Mouse (Mus musculus) midbrain, postnatal 0 days (tissue): ENCODE measurements around the gene Ccsap. TPM values are rescaled to one million over a fixed set of nuclear protein-coding genes. Genes with fewer than 3 reads are reported as not detected.

Source experiments
- ATAC-seq: fragments of 200-750 bp; cut with Nextera tagmentation; 2 replicates; pipeline ENCODE4 v1.8.0; 2017; ENCODE audit warnings: moderate number of reproducible peaks, mild to moderate bottlenecking, moderate TSS enrichment, moderate library complexity; ENCODE audit not compliant: low FRiP score
- DNase-seq: peaks from one replicate; pipeline ENCODE4 v3.0.0-alpha.2; 2015; ENCODE audit warnings: low spot score
- H3K27ac ChIP-seq: fragments of 300-500 bp; sonication (generic); 2 replicates; pipeline ENCODE4 v1.5.1; 2014; ENCODE audit warnings: low read depth, mild to moderate bottlenecking, low read length, mixed read lengths
- H3K27me3 ChIP-seq: fragments of 300-500 bp; sonication (generic); 2 replicates; pipeline ENCODE4 v1.6.1; 2014; ENCODE audit warnings: low read length, control low read depth, mixed read lengths; ENCODE audit not compliant: insufficient read depth
- H3K36me3 ChIP-seq: fragments of 300-500 bp; sonication (generic); 2 replicates; pipeline ENCODE4 v1.6.1; 2014; ENCODE audit warnings: low read length, control low read depth, mixed read lengths; ENCODE audit not compliant: insufficient read depth
- H3K4me1 ChIP-seq: fragments of 300-500 bp; sonication (generic); 2 replicates; pipeline ENCODE4 v1.6.1; 2014; ENCODE audit warnings: mild to moderate bottlenecking, control low read depth, antibody characterized with exemption, low read length, mixed read lengths; ENCODE audit not compliant: insufficient read depth
- H3K4me2 ChIP-seq: fragments of 300-500 bp; sonication (generic); 2 replicates; pipeline ENCODE4 v1.6.1; 2014; ENCODE audit warnings: low read depth, mild to moderate bottlenecking, low read length, mixed read lengths; ENCODE audit not compliant: poor library complexity, severe bottlenecking
- H3K4me3 ChIP-seq: fragments of 300-500 bp; sonication (generic); 2 replicates; pipeline ENCODE4 v1.5.1; 2014; ENCODE audit warnings: low read depth, mild to moderate bottlenecking, low read length, moderate library complexity
- H3K9ac ChIP-seq: fragments of 300-500 bp; sonication (generic); replicated peaks from 2 replicates; pipeline ENCODE4 v1.6.1; 2014; ENCODE audit warnings: mild to moderate bottlenecking, low read length, moderate library complexity, mixed read lengths; ENCODE audit not compliant: poor library complexity, severe bottlenecking
- H3K9me3 ChIP-seq: fragments of 300-500 bp; sonication (generic); 2 replicates; pipeline ENCODE4 v1.6.1; 2016; ENCODE audit warnings: low read length, control low read depth
- CTCF ChIP-seq: IDR thresholded peaks from 2 replicates; pipeline ENCODE4 v1.5.1; 2016; ENCODE audit warnings: antibody characterized with exemption, mild to moderate bottlenecking
- WGBS: fragments of 180-500 bp; shearing (Covaris S2); extraction: QIAGEN DNeasy Blood & Tissue Kit; methylation state at CpG from one replicate; pipeline ENCODE4 v1.1.7; 2014; 5-methylcytosine and 5-hydroxymethylcytosine counted together
- polyA plus RNA-seq: library from polyadenylated mRNA; unstranded; fragments of >200 nt; fragmentation: Nextera tagmentation; extraction: Ambion mirVana; gene quantifications from 2 replicates; pipeline ENCODE4 v1.2.1, GENCODE M21; 2015
- total RNA-seq: library from RNA; depleted of rRNA; stranded (reverse); fragments of >200 nt; gene quantifications from 2 replicates; pipeline ENCODE4 v1.2.3, GENCODE M21; 2014

The Ccsap gene
- total and polyA plus RNA-seq, 2 experiments from 2014 or later: 5.5 to 9.9 TPM

DNA sequence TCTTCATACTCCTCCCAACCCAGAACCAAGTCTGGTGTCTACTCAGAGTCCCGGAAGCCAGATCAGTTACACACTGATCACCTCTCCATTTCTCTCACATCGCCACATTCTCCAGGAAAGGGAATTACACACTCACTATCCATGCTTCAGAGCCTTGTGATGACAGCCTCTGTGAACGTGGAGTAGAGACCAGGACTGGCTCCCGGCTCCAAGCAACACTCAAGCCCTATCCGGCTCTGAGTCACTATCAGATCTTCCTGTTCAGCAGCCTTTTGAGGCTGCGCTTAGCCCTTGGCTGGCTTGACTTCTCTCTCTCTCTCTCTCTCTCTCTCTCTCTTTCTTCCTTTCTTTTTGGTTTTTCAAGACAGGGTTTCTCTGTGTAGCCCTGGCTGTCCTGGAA is 13.4 kb upstream of the Ccsap start:
- no peaks in the 10 kb centered on the region for H3K9me3 ChIP-seq

GRCm38 (mm10) chr8:123872048-123872447 is 12.0 kb upstream of the Ccsap start:
- Histone ChIP-seq H3K4me3 (no peak overlapping the region), H3K4me2 (no peak overlapping the region), H3K27ac (no peak overlapping the region), H3K36me3 (no peaks in the 10 kb centered on the region), H3K9ac (no peak overlapping the region), H3K4me1 (no peaks in the 10 kb centered on the region), H3K27me3 (no peaks in the 10 kb centered on the region), H3K9me3 (no peaks in the 10 kb centered on the region)
- no peak for DNase-seq
- no peak for TF ChIP-seq CTCF
- no peak for ATAC-seq
- 77% methylated on average over 9 of the region's 9 CpGs for WGBS

More for the DNA sequence above, 13.4 kb upstream of the Ccsap start:
- Histone ChIP-seq H3K36me3 (no peaks in the 10 kb centered on the region), H3K4me3 (no peak overlapping the region), H3K27me3 (no peaks in the 10 kb centered on the region), H3K9ac (no peak overlapping the region), H3K4me2 (no peak overlapping the region), H3K27ac (no peak overlapping the region), H3K4me1 (no peaks in the 10 kb centered on the region)
- ATAC-seq (no peak), DNase-seq (no peak)
- no peak for TF ChIP-seq CTCF
- WGBS: 85% methylated on average over 6 of the region's 6 CpGs

DNA sequence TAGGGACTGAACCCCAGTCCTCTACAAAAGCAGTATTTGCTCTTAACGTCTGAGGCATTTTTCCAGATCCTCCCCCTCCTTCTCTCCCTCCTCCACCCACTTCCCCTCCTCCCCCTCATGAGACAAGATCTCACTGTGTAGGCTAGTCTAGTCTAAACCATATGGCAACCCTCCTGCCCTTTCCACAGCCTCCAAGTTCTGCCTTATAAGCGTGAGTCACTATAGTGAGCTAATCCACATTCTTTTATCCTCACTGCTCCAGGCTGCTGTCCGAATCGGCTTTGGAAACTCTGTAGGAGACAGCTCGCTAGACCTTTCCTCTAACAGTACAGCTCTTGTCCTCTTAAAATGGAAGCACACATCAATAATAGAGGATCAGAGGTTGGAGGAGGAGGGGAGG is 7.0 kb upstream of the Ccsap start:
- no peak for ATAC-seq
- Histone ChIP-seq H3K4me3 (no peak overlapping the region), H3K36me3 (no peaks in the 10 kb centered on the region), H3K27ac (no peak overlapping the region), H3K9ac (no peak overlapping the region), H3K4me1 (peaks cover 4% of the 10 kb centered on the region; the same call in 1 of the 2 replicates), H3K27me3 (no peaks in the 10 kb centered on the region), H3K9me3 (no peaks in the 10 kb centered on the region), H3K4me2 (no peak overlapping the region)
- DNase-seq: peak; percentile 18
- no peak for TF ChIP-seq CTCF
- WGBS: 8% methylated on average over 5 of the region's 5 CpGs

GRCm38 (mm10) chr8:123865786-123866185 is 5.8 kb upstream of the Ccsap start:
- no peak for DNase-seq
- Histone ChIP-seq H3K9ac (no peak overlapping the region), H3K4me2 (no peak overlapping the region), H3K27ac (no peak overlapping the region), H3K27me3 (no peaks in the 10 kb centered on the region), H3K36me3 (no peaks in the 10 kb centered on the region), H3K4me3 (no peak overlapping the region), H3K9me3 (no peaks in the 10 kb centered on the region), H3K4me1 (peaks cover 4% of the 10 kb centered on the region; the same call in 1 of the 2 replicates)
- ATAC-seq: no peak
- 83% methylated on average over 7 of the region's 7 CpGs for WGBS
- TF ChIP-seq CTCF: no peak

- no peak for ATAC-seq
- WGBS: 76% methylated on average over 4 of the region's 4 CpGs
Observed at GRCm38 (mm10) chr8:123860386-123860785, 377 bp upstream of the Ccsap start.

GRCm38 (mm10) chr8:123858941-123859647 is 915 bp downstream of the Ccsap start:
- Histone ChIP-seq H3K27me3 (no peaks in the 10 kb centered on the region), H3K4me2 (peak overlapping the region; percentile 90), H3K4me1 (peaks cover 2% of the 10 kb centered on the region; the same call in 1 of the 2 replicates), H3K9ac (peak overlapping the region; percentile 84), H3K4me3 (peak overlapping the region; percentile 83), H3K27ac (peak overlapping the region; percentile 81), H3K9me3 (no peaks in the 10 kb centered on the region), H3K36me3 (no peaks in the 10 kb centered on the region)
- WGBS: under 1% methylated on average over 75 of the region's 79 CpGs
- ATAC-seq (peak; percentile 92), DNase-seq (peak; percentile 94)
- TF ChIP-seq CTCF: peak; percentile 44

More at GRCm38 (mm10) chr8:123860386-123860785, 377 bp upstream of the Ccsap start:
- H3K4me2 ChIP-seq: peak overlapping the region; percentile 90
- no peaks in the 10 kb centered on the region for H3K36me3 ChIP-seq
- no peaks in the 10 kb centered on the region for H3K27me3 ChIP-seq
- H3K27ac ChIP-seq: no peak overlapping the region
- no peaks in the 10 kb centered on the region for H3K9me3 ChIP-seq
- TF ChIP-seq CTCF: no peak
- peak overlapping the region; percentile 84 for H3K9ac ChIP-seq
- peaks cover 4% of the 10 kb centered on the region; the same call in 1 of the 2 replicates for H3K4me1 ChIP-seq
- no peak for DNase-seq
- H3K4me3 ChIP-seq: peak overlapping the region; percentile 83
